Mouse (Mus musculus): ENCODE measurements at regions not wholly inside any gene's neighbourhood (a gene's known extent, or its start where the extent isn't known, plus 50 kb on each side); places are given as distances from the start of the nearest gene placed in this dataset.

GRCm38 (mm10) chr1:80030635-80031034, 169.7 kb upstream of the Serpine2 start:
- no peak for DNase-seq (ENCODE audit: low spot score)

DNA sequence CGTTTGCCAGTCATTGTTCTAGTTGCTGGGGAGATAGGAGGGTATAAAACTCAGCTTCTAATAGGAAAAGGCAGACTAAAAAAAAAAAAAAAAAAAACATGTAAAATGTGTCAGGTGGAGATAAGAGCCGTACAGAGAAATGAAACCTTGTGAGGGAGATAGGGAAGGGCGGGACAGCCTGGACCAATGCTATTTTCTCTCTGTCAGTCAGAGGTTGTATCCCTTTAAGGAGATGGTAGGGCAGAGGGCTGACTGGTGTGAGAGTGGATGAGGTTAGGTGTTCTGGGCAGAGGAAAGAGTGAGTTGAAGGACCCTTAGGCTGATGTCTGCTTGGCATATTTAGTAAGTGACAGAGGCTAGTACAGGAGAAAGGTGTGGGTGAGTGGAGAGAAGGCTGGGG, 169.2 kb upstream of the Serpine2 start:
- DNase-seq (ENCODE audit: low spot score): no peak

DNA sequence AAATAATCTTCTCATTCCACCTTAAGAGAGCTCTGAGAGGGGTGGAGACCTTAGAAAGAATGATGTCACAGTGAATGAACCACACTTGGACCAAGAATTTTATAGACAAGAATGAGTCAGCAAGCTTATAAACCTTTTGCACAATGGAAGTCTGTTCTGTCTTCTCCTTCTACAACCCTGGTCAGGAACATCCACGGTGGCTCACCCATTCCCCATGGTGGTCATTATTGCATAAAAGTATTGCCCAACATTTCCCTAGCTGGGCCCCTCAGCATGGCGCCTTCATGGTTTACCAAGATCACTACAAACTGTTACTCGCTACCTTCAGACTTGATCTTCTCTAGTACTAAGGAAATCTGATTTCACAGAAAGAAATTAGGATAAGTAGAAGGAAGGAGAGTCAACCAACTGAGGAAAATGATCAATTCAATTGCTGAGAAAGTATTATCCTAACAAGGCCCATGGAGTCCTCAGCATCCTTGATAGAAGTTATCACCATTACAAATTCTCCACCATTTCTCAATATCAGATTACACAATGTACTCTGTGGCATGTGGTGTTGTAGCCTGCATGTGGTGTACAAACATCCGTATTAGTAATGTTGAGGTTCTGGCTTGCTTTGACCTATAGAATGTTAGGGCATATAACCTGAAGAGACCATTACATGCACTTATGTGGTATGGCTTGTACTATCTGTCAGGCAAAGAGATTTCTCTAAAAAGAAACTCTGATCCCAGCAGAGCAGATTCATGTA, 165.1 kb upstream of the Serpine2 start:
- no peak for DNase-seq (ENCODE audit: low spot score)

GRCm38 (mm10) chr1:80023518-80024095, 162.6 kb upstream of the Serpine2 start:
- no peak for DNase-seq (ENCODE audit: low spot score)

GRCm38 (mm10) chr1:80021866-80022265, 160.9 kb upstream of the Serpine2 start:
- no peak for DNase-seq (ENCODE audit: low spot score)

DNA sequence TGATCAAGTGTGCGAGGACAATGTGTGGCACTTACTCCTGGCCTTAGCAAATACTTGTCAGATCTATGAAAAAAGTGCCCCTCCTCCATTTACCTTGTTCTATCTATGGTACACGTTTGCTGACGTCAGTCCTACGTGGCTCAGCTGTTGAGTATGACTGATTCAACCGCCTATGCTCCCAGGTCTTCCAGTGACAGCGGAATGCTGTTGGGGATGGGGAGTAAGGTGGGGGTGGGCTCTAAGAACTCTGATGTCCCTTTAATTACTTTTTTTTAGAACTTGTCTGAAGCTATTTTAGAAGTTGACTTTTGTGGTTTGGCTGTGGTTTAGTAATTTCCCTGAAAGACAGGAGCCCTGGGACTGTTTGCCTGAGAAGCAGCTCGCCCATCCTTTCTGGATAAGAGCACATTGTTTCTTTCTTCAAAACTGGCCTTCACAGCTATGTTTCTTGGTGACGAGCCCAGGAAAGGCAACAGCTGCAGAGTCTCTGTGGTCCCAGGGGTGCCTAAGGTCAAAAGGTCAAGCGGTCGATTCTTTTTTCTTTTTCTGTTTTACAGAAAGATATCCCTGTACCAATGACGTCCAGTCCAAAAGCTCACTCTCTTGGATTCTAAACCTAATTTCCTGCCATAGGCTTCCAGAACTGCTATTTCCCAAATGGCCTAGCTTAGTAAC, 157.5 kb upstream of the Serpine2 start:
- no peak for DNase-seq (ENCODE audit: low spot score)

- DNase-seq (ENCODE audit: low spot score): no peak
These were observed 154.5 kb upstream of the Serpine2 start for GRCm38 (mm10) chr1:80015474-80015873.

DNA sequence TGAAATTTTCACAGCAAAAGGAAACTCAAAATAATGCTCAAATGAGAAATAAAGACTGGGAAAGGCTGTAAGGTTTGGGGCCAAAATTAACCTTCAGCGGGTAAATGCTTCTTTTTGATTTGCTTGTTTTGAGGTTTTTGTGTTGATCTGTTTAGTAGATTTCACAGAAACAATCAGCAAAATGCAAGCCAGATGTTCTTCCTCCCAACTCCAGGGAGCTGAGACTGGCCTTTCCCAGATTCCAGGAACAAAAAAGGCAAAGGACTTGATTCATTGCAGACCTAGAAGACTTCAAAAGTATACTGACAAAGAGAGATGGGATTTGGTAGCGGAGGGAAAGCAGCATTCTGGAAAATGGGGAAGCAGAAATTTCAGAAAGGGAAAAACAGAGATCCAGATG, 153.6 kb upstream of the Serpine2 start:
- DNase-seq (ENCODE audit: low spot score): peak; percentile 14

- no peak for DNase-seq (ENCODE audit: low spot score)
These were observed 149.7 kb upstream of the Serpine2 start for GRCm38 (mm10) chr1:80010724-80011123.

- peak; percentile 14 for DNase-seq (ENCODE audit: low spot score)
These were observed 138.1 kb upstream of the Serpine2 start for GRCm38 (mm10) chr1:79999081-79999480.

DNA sequence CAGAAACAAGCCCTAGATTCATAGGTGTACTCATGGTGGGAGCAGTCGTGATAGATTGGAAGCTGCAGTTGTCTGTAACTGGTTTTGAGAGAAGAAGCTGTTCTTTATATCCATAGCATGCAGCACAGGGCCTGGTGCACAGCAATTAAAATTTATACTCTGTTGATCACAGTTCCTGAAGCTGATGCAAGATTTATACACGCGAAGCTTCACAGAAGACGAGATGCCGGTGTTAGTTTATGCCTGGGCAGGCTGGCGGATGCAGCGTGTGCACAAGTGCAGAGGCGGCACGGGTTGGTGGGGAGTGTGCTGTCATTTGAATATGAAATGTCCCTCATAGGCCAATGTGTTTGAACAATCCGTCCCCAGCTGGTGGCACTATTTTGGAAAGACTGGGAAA, 136.9 kb upstream of the Serpine2 start:
- no peak for DNase-seq (ENCODE audit: low spot score)

GRCm38 (mm10) chr1:79997456-79997855, 136.5 kb upstream of the Serpine2 start:
- no peak for DNase-seq (ENCODE audit: low spot score)

DNA sequence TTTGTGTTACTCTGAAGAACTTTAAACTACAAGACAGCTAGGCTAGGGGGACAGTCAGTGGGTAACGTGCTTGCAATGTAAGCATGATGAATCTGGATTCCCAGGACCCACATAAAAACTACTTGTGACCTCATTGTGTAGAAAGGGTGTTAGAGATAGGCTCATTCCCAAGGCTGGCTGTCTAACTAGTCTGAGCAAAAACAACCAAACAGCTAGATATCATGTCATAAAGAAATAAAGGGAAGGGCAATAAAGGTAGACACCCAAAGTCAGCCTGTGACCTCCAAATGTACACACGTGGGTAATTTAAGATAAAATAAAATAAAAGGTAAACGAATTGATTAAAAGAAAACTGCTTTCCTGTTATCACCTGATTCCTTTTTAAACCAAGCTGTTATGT, 123.7 kb upstream of the Serpine2 start:
- DNase-seq (ENCODE audit: low spot score): no peak

DNA sequence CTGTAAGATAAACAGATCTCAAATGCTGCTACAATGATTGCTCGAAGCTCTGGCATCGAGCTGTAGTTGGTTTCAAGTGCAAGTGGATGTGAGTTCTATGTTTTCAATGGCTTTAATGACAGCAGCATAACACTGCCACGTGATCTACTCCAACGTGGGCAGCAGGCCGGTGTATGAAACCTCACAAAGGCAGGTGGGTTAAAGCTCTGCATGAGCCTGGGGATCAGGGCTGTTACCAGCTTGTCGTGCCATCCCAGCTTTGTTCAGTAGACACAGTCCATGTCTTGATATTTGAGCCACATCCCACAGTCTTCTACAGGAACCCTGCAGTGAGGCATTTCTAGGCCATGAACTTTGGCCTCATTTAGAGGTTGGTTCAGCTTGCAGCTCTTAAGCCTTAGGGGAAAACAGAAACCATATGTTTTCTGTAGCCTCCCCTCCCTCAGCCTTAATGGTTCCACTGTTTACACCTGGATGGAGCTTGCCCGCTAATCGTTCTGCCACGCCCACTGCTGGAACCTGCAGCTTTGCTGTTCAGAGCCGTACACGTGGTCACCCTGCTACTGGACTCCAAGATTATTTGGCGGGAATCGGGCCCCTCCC, 121.8 kb upstream of the Serpine2 start:
- DNase-seq (ENCODE audit: low spot score): peak; percentile 62

DNA sequence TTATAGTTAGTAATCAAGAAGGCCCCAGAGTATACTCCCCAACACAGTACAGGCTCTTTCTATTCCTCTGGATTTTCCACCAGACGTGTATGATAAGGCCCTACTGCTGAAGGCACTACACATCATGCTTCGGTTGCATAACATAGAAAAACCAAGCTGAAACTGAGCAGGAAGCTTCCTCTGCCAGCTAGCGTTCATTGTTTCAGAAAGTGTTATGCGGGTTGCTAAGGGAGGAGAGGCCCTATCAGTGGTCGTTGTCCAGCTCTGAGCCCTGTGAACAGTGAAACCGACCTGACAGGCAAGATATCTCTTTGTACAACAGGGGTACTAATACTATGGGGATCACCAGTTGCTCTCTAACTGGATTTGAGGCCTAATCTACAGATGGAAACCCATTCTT, 118.9 kb upstream of the Serpine2 start:
- DNase-seq (ENCODE audit: low spot score): no peak

DNA sequence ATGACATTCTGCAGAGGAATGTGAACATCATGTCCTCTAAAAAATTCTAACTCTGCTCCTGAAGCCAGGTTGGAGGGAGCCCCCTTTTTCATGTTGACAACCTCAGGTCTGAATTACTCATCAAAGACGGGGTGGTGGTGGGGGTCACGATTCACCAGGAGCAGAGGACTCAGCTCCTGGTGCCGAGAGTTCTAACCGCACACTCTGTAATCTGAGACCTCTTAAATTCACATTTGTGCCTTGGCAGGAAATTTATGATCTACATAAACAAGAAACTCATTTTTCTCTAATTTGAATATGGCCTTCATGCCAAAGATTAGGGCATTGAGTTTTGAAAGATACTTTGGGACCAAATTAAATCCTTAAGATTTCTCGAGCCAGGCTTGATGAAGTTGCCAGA, 117.2 kb upstream of the Serpine2 start:
- DNase-seq (ENCODE audit: low spot score): no peak

DNA sequence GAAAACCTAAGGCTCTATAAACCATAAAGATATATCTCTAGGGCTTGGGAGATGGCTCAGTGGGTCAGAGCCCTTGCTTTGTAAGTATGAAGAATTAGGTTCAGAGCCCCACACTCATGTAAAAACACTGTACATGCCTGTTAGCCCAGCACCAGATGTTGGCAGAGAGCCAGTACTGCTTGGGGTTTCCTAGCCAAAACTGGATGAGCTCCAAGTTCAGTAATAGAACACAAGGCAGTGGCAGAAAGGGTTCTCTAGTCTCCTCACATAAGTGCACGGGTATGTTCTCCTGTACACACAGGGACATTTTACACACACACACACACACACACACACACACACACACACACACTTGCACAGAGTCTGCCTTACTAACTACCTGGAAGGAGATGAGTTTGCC, 95.1 kb upstream of the Serpine2 start:
- DNase-seq (ENCODE audit: low spot score): no peak

DNA sequence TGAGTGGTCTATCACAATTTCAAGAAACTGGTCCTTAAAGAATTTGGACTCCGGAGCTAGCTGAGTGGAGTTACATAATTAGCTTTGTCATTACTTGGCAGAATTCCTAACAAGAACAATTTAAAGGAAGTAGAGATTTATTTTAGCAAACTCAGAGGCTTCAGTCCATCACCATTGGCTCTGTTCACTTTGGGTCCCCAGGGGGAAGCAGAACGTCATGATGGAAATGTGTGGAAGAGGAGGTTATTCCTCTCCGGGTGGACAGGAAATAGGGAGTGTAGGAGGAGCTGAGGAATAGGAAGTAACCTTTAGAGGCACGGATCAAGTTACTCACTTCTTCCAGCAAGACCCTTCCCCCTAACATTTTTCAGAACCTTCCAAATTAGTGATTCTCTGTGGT, 83.3 kb upstream of the Serpine2 start:
- no peak for DNase-seq (ENCODE audit: low spot score)

DNA sequence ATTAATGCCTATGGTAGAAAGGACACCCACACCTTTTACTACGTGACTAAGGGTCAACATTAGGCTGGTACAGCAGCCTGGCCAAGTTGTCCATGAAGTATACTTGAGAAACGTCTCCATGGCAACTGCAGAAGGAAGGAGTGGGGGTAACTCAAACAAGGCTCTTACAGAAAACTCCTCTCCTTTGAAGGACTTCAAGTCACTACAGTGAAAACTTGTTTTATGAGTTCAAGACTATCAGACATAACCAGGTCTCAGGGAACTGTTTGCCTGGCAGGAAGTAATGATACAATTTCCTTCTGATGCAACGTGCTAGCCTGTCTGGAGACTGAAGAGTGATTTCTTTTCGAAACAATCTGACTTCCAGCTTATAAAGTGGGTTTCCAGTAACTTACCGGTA, 71.5 kb upstream of the Serpine2 start:
- no peak for DNase-seq (ENCODE audit: low spot score)

- no peak for DNase-seq (ENCODE audit: low spot score)
These were observed 66.8 kb upstream of the Serpine2 start for GRCm38 (mm10) chr1:79927740-79928139.

- DNase-seq (ENCODE audit: low spot score): no peak
These were observed 64.8 kb upstream of the Serpine2 start for GRCm38 (mm10) chr1:79925776-79926175.

DNA sequence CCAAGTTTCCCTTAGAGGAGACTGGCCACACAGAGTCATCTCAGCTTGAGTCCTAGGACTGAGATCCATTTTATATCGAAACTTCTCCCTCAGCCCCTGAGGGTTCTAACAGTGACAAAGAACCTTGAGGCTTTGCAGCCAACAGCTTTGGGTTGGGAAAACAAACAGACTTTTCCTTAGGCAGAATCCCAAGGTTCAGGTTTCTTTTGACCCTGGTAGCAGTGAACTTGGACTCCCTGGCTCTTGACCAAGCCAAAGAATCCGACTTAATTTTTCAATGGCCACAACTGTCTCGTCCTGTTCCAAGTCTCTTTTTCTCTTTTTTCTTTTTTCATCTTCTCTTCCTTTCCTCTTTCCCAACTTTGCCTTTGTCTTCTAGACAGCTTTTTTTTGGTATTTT, 60.9 kb upstream of the Serpine2 start:
- DNase-seq (ENCODE audit: low spot score): no peak

- DNase-seq (ENCODE audit: low spot score): no peak
These were observed 60.4 kb upstream of the Serpine2 start for GRCm38 (mm10) chr1:79921333-79921732.

Measured in embryo, embryonic 10 days (tissue).